Comparison of ENCODE assay signal across 7 mouse cellular contexts in genomic region chr1:21272056-21272431, GRCm38 (mm10). TPM values are rescaled to one million over a fixed set of nuclear protein-coding genes. Genes with fewer than 3 reads are reported as not detected.
DNase-seq lines count a peak whose midpoint lies in the region; ATAC-seq lines count a peak whose summit lies in the region.

No protein-coding gene starts in this region.

- ATAC-seq in megakaryocyte, adult 5-6 weeks (ENCODE audit: poor library complexity, severe bottlenecking) = no peak
- no peak for ATAC-seq in embryonic facial prominence, embryonic 11.5 days (replicated peaks; ENCODE audit: insufficient number of reproducible peaks, low FRiP score, low TSS enrichment, low read depth)
- ATAC-seq in heart, embryonic 13.5 days (ENCODE audit: extremely low read depth, insufficient number of reproducible peaks, low FRiP score, low TSS enrichment) = no peak

- H3K9me3 ChIP-seq in megakaryocyte, embryonic 14.5 days = no peaks in the 10 kb centered on the region
- no peaks in the 10 kb centered on the region for H3K9me3 ChIP-seq in embryonic facial prominence, embryonic 11.5 days (replicated peaks; ENCODE audit: control insufficient read depth, low read length)
- H3K9me3 ChIP-seq in heart, embryonic 13.5 days = no peaks in the 10 kb centered on the region
- H3K9me3 ChIP-seq in midbrain, embryonic 10.5 days (replicated peaks) = no peaks in the 10 kb centered on the region

- H3K27ac ChIP-seq in embryonic facial prominence, embryonic 11.5 days (replicated peaks; ENCODE audit: low read depth, low read length) = no peak overlapping the region
- no peak overlapping the region for H3K27ac ChIP-seq in heart, embryonic 13.5 days (replicated peaks)
- no peak overlapping the region for H3K27ac ChIP-seq in midbrain, embryonic 10.5 days (replicated peaks)

- H3K9ac ChIP-seq in embryonic facial prominence, embryonic 11.5 days (replicated peaks; ENCODE audit: low read length) = 0 out of 2 replicates have a peak overlapping the region, but pooled peaks have one; percentile 22
- H3K9ac ChIP-seq in heart, embryonic 13.5 days = peak overlapping the region; percentile 75

- DNase-seq in embryonic facial prominence, embryonic 11.5 days (ENCODE audit: low spot score) = no peak
- DNase-seq in kidney, postnatal 36 days = peak; percentile 19 to 22
- DNase-seq in midbrain, embryonic 10.5 days (ENCODE audit: low spot score) = no peak
- DNase-seq in thymus, postnatal 4 days = peak; percentile 54

- no peaks in the 10 kb centered on the region for H3K27me3 ChIP-seq in megakaryocyte, embryonic 14.5 days (replicated peaks)
- H3K27me3 ChIP-seq in embryonic facial prominence, embryonic 11.5 days (ENCODE audit: control insufficient read depth, insufficient read depth, low read length) = no peaks in the 10 kb centered on the region
- peaks cover 4% of the 10 kb centered on the region; the same call in 1 of the 2 replicates for H3K27me3 ChIP-seq in heart, embryonic 13.5 days (replicated peaks)
- H3K27me3 ChIP-seq in midbrain, embryonic 10.5 days (ENCODE audit: low read depth, poor library complexity, severe bottlenecking) = no peaks in the 10 kb centered on the region; the same call in 1 of the 2 replicates

- H3K4me1 ChIP-seq in megakaryocyte, embryonic 14.5 days = peaks cover 12% of the 10 kb centered on the region
- H3K4me1 ChIP-seq in embryonic facial prominence, embryonic 11.5 days (ENCODE audit: control insufficient read depth, insufficient read depth, low read length) = no peaks in the 10 kb centered on the region
- H3K4me1 ChIP-seq in heart, embryonic 13.5 days = peaks cover 6% of the 10 kb centered on the region
- H3K4me1 ChIP-seq in midbrain, embryonic 10.5 days = peaks cover 10% of the 10 kb centered on the region

- H3K4me2 ChIP-seq in embryonic facial prominence, embryonic 11.5 days (ENCODE audit: low read depth, low read length) = peak overlapping the region; percentile 32; the same call in 1 of the 2 replicates
- peak overlapping the region; percentile 82 for H3K4me2 ChIP-seq in heart, embryonic 13.5 days

- 12% methylated on average over 14 of the region's 14 CpGs for WGBS in embryonic facial prominence, embryonic 11.5 days
- WGBS in heart, embryonic 13.5 days = 10% methylated on average over 14 of the region's 14 CpGs
- 22% methylated on average over 14 of the region's 14 CpGs for WGBS in midbrain, embryonic 10.5 days

- H3K36me3 ChIP-seq in megakaryocyte, embryonic 14.5 days (replicated peaks; ENCODE audit: low read length) = no peaks in the 10 kb centered on the region
- H3K36me3 ChIP-seq in embryonic facial prominence, embryonic 11.5 days (replicated peaks; ENCODE audit: control insufficient read depth, insufficient read depth, low read depth, low read length) = no peaks in the 10 kb centered on the region
- no peaks in the 10 kb centered on the region for H3K36me3 ChIP-seq in heart, embryonic 13.5 days
- no peaks in the 10 kb centered on the region for H3K36me3 ChIP-seq in midbrain, embryonic 10.5 days

- H3K4me3 ChIP-seq in megakaryocyte, embryonic 14.5 days (replicated peaks) = peak overlapping the region; percentile 88
- no peak overlapping the region for H3K4me3 ChIP-seq in embryonic facial prominence, embryonic 11.5 days (ENCODE audit: low read depth, low read length)
- H3K4me3 ChIP-seq in heart, embryonic 13.5 days = peak overlapping the region; percentile 51
- H3K4me3 ChIP-seq in midbrain, embryonic 10.5 days = peak overlapping the region; percentile 41

RNA-seq across cellular contexts. Expression of gene Gsta3, which starts 31.7 kb away (rescaled TPM):
- not detected in 2 replicates for polyA plus RNA-seq in megakaryocyte, embryonic 14.5 days (2012; ENCODE audit: insufficient read depth, low replicate concordance)
- total RNA-seq in megakaryocyte, adult 5-6 weeks (2015) = not detected in 2 replicates
- total RNA-seq in megakaryocyte, adult 5-6 weeks (2017) = not detected in 2 replicates
- 0.75 TPM in 1 of 2 replicates, not detected in the other for polyA plus RNA-seq in embryonic facial prominence, embryonic 11.5 days (2014; fragmentation: Nextera tagmentation; extraction: Ambion mirVana)
- 0.56 and 0.76 TPM in 2 replicates for polyA plus RNA-seq in heart, embryonic 13.5 days (2015; fragmentation: Nextera tagmentation; extraction: Ambion mirVana)
- 0.21 and 0.40 TPM in 2 replicates for polyA plus RNA-seq in midbrain, embryonic 10.5 days (2016; fragmentation: Nextera tagmentation; extraction: Ambion mirVana)

RNA-seq across cellular contexts. Expression of gene Tmem14a, which starts 53.7 kb away (rescaled TPM):
- polyA plus RNA-seq in megakaryocyte, embryonic 14.5 days (2012; ENCODE audit: insufficient read depth, low replicate concordance) = 0.45 TPM in 1 of 2 replicates, not detected in the other
- total RNA-seq in megakaryocyte, adult 5-6 weeks (2015) = 0.73 and 1.2 TPM in 2 replicates
- 0.73 and 0.95 TPM in 2 replicates for total RNA-seq in megakaryocyte, adult 5-6 weeks (2017)
- polyA plus RNA-seq in embryonic facial prominence, embryonic 11.5 days (2014; fragmentation: Nextera tagmentation; extraction: Ambion mirVana) = 9.3 and 11.8 TPM in 2 replicates
- polyA plus RNA-seq in heart, embryonic 13.5 days (2015; fragmentation: Nextera tagmentation; extraction: Ambion mirVana) = 11.8 and 12.3 TPM in 2 replicates
- polyA plus RNA-seq in midbrain, embryonic 10.5 days (2016; fragmentation: Nextera tagmentation; extraction: Ambion mirVana) = 10.2 and 12.5 TPM in 2 replicates

Comparison
In these comparisons a context has a peak if more than half of its experiments do, and no peak if none do; other contexts are left out.
1. DNase-seq: peak in kidney, postnatal 36 days (2 of 2) and thymus, postnatal 4 days (single experiment); none in embryonic facial prominence, embryonic 11.5 days (single experiment) and midbrain, embryonic 10.5 days (single experiment).